Mouse (Mus musculus) myocyte (in vitro differentiated cells): ENCODE results near the gene Map3k1. TPM values are rescaled to one million over a fixed set of nuclear protein-coding genes. Genes with fewer than 3 reads are reported as not detected.

ENCODE experiments used
- H3K27me3 ChIP-seq: one replicate; pipeline ENCODE4 v1.6.1; 2011; ENCODE audit not compliant: control insufficient read depth, insufficient read depth, insufficient read length
- H3K36me3 ChIP-seq: one replicate; pipeline ENCODE4 v1.6.1; 2011; ENCODE audit not compliant: control insufficient read depth, insufficient read depth
- H3K4me2 ChIP-seq: one replicate; pipeline ENCODE4 v1.6.1; 2011; ENCODE audit warnings: low read depth, control low read depth
- H3K4me3 ChIP-seq: one replicate; pipeline ENCODE4 v1.5.1; 2011; ENCODE audit warnings: mild to moderate bottlenecking, control low read depth, moderate library complexity
- H3K79me2 ChIP-seq: one replicate; pipeline ENCODE4 v1.6.1; 2011; ENCODE audit not compliant: control insufficient read depth, insufficient read depth
- H3ac ChIP-seq: one replicate; pipeline ENCODE4 v1.6.1; 2011; ENCODE audit not compliant: control insufficient read depth, insufficient read length
- CEBPB ChIP-seq: IDR thresholded peaks from 2 replicates; pipeline ENCODE4 v1.6.1; 2011; ENCODE audit warnings: mild to moderate bottlenecking, moderate library complexity; ENCODE audit not compliant: poor library complexity, insufficient read depth, severe bottlenecking
- E2F4 ChIP-seq: IDR thresholded peaks from one replicate; pipeline ENCODE4 v1.6.1; 2011; ENCODE audit warnings: mild to moderate bottlenecking, control low read depth, moderate library complexity; ENCODE audit not compliant: insufficient read depth
- MAX ChIP-seq: IDR thresholded peaks from one replicate; pipeline ENCODE4 v1.6.1; 2011; ENCODE audit warnings: low read depth, mild to moderate bottlenecking, control low read depth
- MYOD1 ChIP-seq, 3 experiments: IDR thresholded peaks; one replicate each; pipeline ENCODE4 v1.6.1; 2011; ENCODE audit warnings: control low read depth in 2 of 3, low read depth in 2 of 3, mild to moderate bottlenecking in 2 of 3, moderate library complexity in 1 of 3; ENCODE audit not compliant: insufficient read length in 2 of 3, control insufficient read depth in 1 of 3
- MYOG ChIP-seq, 3 experiments: IDR thresholded peaks; one replicate each; pipeline ENCODE4 v1.6.1; 2011; ENCODE audit warnings: control low read depth in 2 of 3, low read depth in 2 of 3, mild to moderate bottlenecking in 2 of 3; ENCODE audit not compliant: insufficient read length in 2 of 3, control insufficient read depth in 1 of 3, insufficient read depth in 1 of 3
- POLR2A ChIP-seq: IDR thresholded peaks from one replicate; pipeline ENCODE4 v1.6.1; 2011; ENCODE audit warnings: low read depth, mild to moderate bottlenecking, control low read depth, moderate library complexity; ENCODE audit not compliant: insufficient read length
- POLR2AphosphoS2 ChIP-seq: IDR thresholded peaks from one replicate; pipeline ENCODE4 v1.6.1; 2011; ENCODE audit warnings: low read depth, control low read depth; ENCODE audit not compliant: insufficient read length
- REST ChIP-seq: IDR thresholded peaks from one replicate; pipeline ENCODE4 v1.6.1; 2011; ENCODE audit warnings: mild to moderate bottlenecking, control low read depth, moderate library complexity; ENCODE audit not compliant: insufficient read depth, insufficient read length
- SRF ChIP-seq: IDR thresholded peaks from one replicate; pipeline ENCODE4 v1.6.1; 2011; ENCODE audit warnings: low read depth; ENCODE audit not compliant: control insufficient read depth, insufficient read length
- TCF12 ChIP-seq: IDR thresholded peaks from one replicate; pipeline ENCODE4 v1.6.1; 2011; ENCODE audit warnings: mild to moderate bottlenecking, control low read depth; ENCODE audit not compliant: poor library complexity, insufficient read depth, severe bottlenecking
- TCF3 ChIP-seq: IDR thresholded peaks from one replicate; pipeline ENCODE4 v1.6.1; 2011; ENCODE audit warnings: low read depth, control low read depth; ENCODE audit not compliant: insufficient read length
- USF1 ChIP-seq: IDR thresholded peaks from one replicate; pipeline ENCODE4 v1.6.1; 2011; ENCODE audit warnings: low read depth, mild to moderate bottlenecking, control low read depth, moderate library complexity
- polyA plus RNA-seq: library from polyadenylated mRNA; unstranded; fragments of >200 nt; fragmentation: generic; extraction: Trizol; gene quantifications from one replicate; pipeline ENCODE4 v1.2.1, GENCODE M21; 2012; ENCODE audit warnings: missing spikeins

The Map3k1 gene
- polyA plus RNA-seq, 1 experiment = 1.0 TPM

- Histone ChIP-seq H3K36me3 (no peaks in the 10 kb centered on the region), H3K4me2 (no peak overlapping the region), H3K4me3 (no peak overlapping the region), H3K79me2 (peaks cover 21% of the 10 kb centered on the region), H3ac (no peak overlapping the region), H3K27me3 (no peaks in the 10 kb centered on the region)
- TF ChIP-seq E2F4 = no peak
- no peak for TF ChIP-seq MAX
- TF ChIP-seq TCF3 = no peak
- no peak for TF ChIP-seq SRF
- TF ChIP-seq POLR2AphosphoS2 = no peak
- TF ChIP-seq MYOD1 (IDR thresholded peaks at IDR 0.05; ENCODE audit: control insufficient read depth in 1 of 3, insufficient read length in 2 of 3, low read depth in 2 of 3) = no peak
- TF ChIP-seq TCF12 = no peak
- TF ChIP-seq MYOG (IDR thresholded peaks at IDR 0.05; ENCODE audit: control insufficient read depth in 1 of 3, insufficient read depth in 1 of 3, insufficient read length in 2 of 3, low read depth in 2 of 3) = no peak
- no peak for TF ChIP-seq CEBPB
These were observed 20.8 kb downstream of the Map3k1 start for GRCm38 (mm10) chr13:111787857-111788619.

GRCm38 (mm10) chr13:111786584-111786983, 22.2 kb downstream of the Map3k1 start:
- no peak overlapping the region for H3ac ChIP-seq
- no peaks in the 10 kb centered on the region for H3K36me3 ChIP-seq
- H3K4me3 ChIP-seq = no peak overlapping the region
- peaks cover 12% of the 10 kb centered on the region for H3K79me2 ChIP-seq
- no peak for TF ChIP-seq USF1
- no peak for TF ChIP-seq CEBPB
- TF ChIP-seq TCF3 = no peak
- no peak for TF ChIP-seq MYOD1 (IDR thresholded peaks at IDR 0.05; ENCODE audit: control insufficient read depth in 1 of 3, insufficient read length in 2 of 3, low read depth in 2 of 3)
- TF ChIP-seq E2F4 = no peak
- no peak for TF ChIP-seq SRF
- TF ChIP-seq POLR2AphosphoS2 = no peak
- TF ChIP-seq MYOG (IDR thresholded peaks at IDR 0.05; ENCODE audit: control insufficient read depth in 1 of 3, insufficient read depth in 1 of 3, insufficient read length in 2 of 3, low read depth in 2 of 3) = no peak
- no peak for TF ChIP-seq POLR2A
- no peak for TF ChIP-seq MAX
- no peak for TF ChIP-seq REST
- TF ChIP-seq TCF12 = no peak
- no peak overlapping the region for H3K4me2 ChIP-seq
- H3K27me3 ChIP-seq = no peaks in the 10 kb centered on the region

GRCm38 (mm10) chr13:111783451-111783850, 25.3 kb downstream of the Map3k1 start:
- Histone ChIP-seq H3K4me2 (no peak overlapping the region), H3K27me3 (no peaks in the 10 kb centered on the region), H3ac (no peak overlapping the region), H3K4me3 (no peak overlapping the region), H3K36me3 (no peaks in the 10 kb centered on the region), H3K79me2 (peaks cover 12% of the 10 kb centered on the region)
- TF ChIP-seq SRF (no peak), REST (no peak), CEBPB (no peak), MYOD1 (IDR thresholded peaks at IDR 0.05; ENCODE audit: control insufficient read depth in 1 of 3, insufficient read length in 2 of 3, low read depth in 2 of 3) (no peak), E2F4 (no peak), TCF3 (no peak), MYOG (IDR thresholded peaks at IDR 0.05; ENCODE audit: control insufficient read depth in 1 of 3, insufficient read depth in 1 of 3, insufficient read length in 2 of 3, low read depth in 2 of 3) (no peak), USF1 (no peak), TCF12 (no peak), MAX (no peak), POLR2AphosphoS2 (no peak), POLR2A (no peak)

- Histone ChIP-seq H3K4me3 (no peak overlapping the region), H3K27me3 (no peaks in the 10 kb centered on the region), H3K36me3 (no peaks in the 10 kb centered on the region), H3K4me2 (no peak overlapping the region), H3K79me2 (no peaks in the 10 kb centered on the region), H3ac (no peak overlapping the region)
- no peak for TF ChIP-seq POLR2A
- no peak for TF ChIP-seq E2F4
- no peak for TF ChIP-seq POLR2AphosphoS2
- TF ChIP-seq TCF12 = no peak
- no peak for TF ChIP-seq REST
- no peak for TF ChIP-seq CEBPB
- TF ChIP-seq USF1 = no peak
- no peak for TF ChIP-seq SRF
- TF ChIP-seq MAX = no peak
- no peak for TF ChIP-seq MYOG (IDR thresholded peaks at IDR 0.05; ENCODE audit: control insufficient read depth in 1 of 3, insufficient read depth in 1 of 3, insufficient read length in 2 of 3, low read depth in 2 of 3)
- no peak for TF ChIP-seq MYOD1 (IDR thresholded peaks at IDR 0.05; ENCODE audit: control insufficient read depth in 1 of 3, insufficient read length in 2 of 3, low read depth in 2 of 3)
- no peak for TF ChIP-seq TCF3
These were observed 29.3 kb downstream of the Map3k1 start for GRCm38 (mm10) chr13:111779471-111779870.

- H3K79me2 ChIP-seq = no peaks in the 10 kb centered on the region
- no peak overlapping the region for H3K4me3 ChIP-seq
- H3K4me2 ChIP-seq = no peak overlapping the region
- TF ChIP-seq MYOG (IDR thresholded peaks at IDR 0.05; ENCODE audit: control insufficient read depth in 1 of 3, insufficient read depth in 1 of 3, insufficient read length in 2 of 3, low read depth in 2 of 3) (no peak), POLR2AphosphoS2 (no peak), E2F4 (no peak), POLR2A (no peak)
- H3ac ChIP-seq = no peak overlapping the region
- H3K36me3 ChIP-seq = no peaks in the 10 kb centered on the region
- no peaks in the 10 kb centered on the region for H3K27me3 ChIP-seq
These were observed 30.2 kb downstream of the Map3k1 start for GRCm38 (mm10) chr13:111778606-111779005.
